Mouse (Mus musculus) G1E (cell line): ENCODE measurements at regions not wholly inside any gene's neighbourhood (a gene's known extent, or its start where the extent isn't known, plus 50 kb on each side); places are given as distances from the start of the nearest gene placed in this dataset.

Source experiments
- CTCF ChIP-seq: IDR thresholded peaks from 2 replicates; pipeline ENCODE4 v1.5.1; 2012; ENCODE audit warnings: low read depth, low read length, inconsistent platforms, mixed read lengths
- GATA1 ChIP-seq: IDR thresholded peaks from 2 replicates; pipeline ENCODE4 v1.6.1; 2012; ENCODE audit warnings: borderline replicate concordance, low read length, inconsistent platforms, mixed read lengths
- GATA2 ChIP-seq: IDR thresholded peaks from 2 replicates; pipeline ENCODE4 v1.6.1; 2012; ENCODE audit warnings: low read depth, low read length, inconsistent platforms, borderline replicate concordance
- POLR2AphosphoS5 ChIP-seq: IDR thresholded peaks from 2 replicates; pipeline ENCODE4 v1.6.1; 2012; ENCODE audit warnings: low read depth, low read length, inconsistent platforms; ENCODE audit not compliant: insufficient replicate concordance
- TAL1 ChIP-seq: conservative IDR thresholded peaks from 2 replicates; pipeline ENCODE4 v1.6.1; 2012; ENCODE audit warnings: low read depth, low read length, inconsistent platforms, mixed read lengths

- TF ChIP-seq CTCF (no peak), TAL1 (no peak), GATA1 (no peak), POLR2AphosphoS5 (no peak), GATA2 (no peak)
Observed at GRCm38 (mm10) chr15:36695199-36696129, 312.1 kb downstream of the Zfp706 start.
